Mouse (Mus musculus) brain, adult 2 months (tissue): ENCODE measurements at regions not wholly inside any gene's neighbourhood (a gene's known extent, or its start where the extent isn't known, plus 50 kb on each side); places are given as distances from the start of the nearest gene placed in this dataset.

Experiments
- DNase-seq: peaks from one replicate; pipeline ENCODE4 v3.0.0; 2011; ENCODE audit warnings: low read depth, low spot score

DNA sequence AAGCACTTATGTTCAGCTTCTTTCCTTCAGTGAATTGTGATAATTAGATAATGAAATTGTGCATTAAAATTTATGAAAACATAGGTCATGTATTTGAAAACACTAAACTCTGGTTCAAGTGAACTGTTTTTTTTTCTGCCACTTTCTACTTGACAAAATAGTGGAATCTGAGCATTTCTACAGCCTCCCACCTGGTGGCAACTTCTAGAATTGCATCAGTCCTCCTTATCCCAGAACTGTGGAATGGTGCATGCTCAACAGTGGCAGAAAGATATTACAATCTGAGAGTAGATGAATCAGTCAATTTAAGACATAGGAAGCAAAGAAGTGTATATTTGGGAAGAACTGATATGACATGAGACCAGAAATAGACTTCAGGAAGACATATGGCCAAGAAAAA lies 84.1 kb upstream of the Gm28269 start:
- DNase-seq: peak; percentile 24

GRCm38 (mm10) chrX:21809212-21809611 lies 64.3 kb upstream of the Gm28269 start:
- peak; percentile 2 for DNase-seq

- no peak for DNase-seq
These were observed 56.9 kb upstream of the Gm28269 start for GRCm38 (mm10) chrX:21801834-21802233.
